Mouse (Mus musculus) naive thymus-derived CD4-positive, alpha-beta T cell, adult 5 months (primary cell): Measurements from ENCODE around the gene DXBay18. TPM values are rescaled to one million over a fixed set of nuclear protein-coding genes. Genes with fewer than 3 reads are reported as not detected.

Experiments used
- polyA plus RNA-seq: library from polyadenylated mRNA; unstranded; fragments of 100-300 nt; shearing (Covaris generic); gene quantifications from one replicate; pipeline ENCODE4 v1.2.1, GENCODE M21; 2017

Gene DXBay18
- polyA plus RNA-seq = not detected

DNA sequence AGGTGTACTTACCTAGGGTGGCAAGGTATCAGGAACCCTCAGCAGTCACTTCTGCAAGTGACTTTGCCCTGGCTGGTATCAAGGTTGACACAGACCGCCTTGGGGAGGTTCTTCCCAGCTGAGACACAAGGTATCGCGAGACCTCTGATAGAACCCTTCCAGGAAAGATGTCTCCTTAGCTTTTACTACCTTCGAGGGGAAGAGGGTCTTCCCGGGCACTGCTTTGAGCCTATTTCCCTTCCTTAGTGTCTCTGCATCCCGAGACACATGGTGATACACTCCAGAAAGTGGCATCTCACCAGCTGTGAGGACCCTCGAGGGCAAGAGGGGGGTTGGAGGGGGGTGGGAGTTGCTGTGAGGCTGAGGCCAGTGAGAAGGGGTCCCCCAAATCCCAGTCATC lies at the start of gene DXBay18:
DXBay18 (minus strand) TSS at position 101 of the 400 bp plus-strand sequence.

DNA sequence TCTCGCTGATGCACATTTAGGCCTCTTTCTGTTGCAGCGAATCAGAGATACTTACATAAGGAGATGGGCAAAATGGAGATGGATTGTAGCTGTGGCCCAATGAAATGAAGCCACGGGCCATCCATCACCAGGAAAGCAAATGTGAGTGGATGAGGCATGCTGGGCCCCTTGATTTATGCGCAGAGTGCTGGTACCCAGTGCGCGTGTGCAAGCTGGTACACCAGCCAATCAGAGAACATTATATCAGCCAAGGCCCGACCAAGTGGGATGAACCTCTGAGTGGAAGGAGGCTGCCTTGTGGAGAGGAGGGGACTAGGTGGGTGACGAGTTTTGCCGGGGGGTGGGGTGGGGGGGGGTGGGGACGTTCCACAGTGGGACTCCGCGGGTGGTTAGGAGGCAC lies 42.7 kb upstream of the DXBay18 start, which contains the start of gene Xlr3b:
Xlr3b (plus strand) TSS at position 274 of the 400 bp plus-strand sequence.

GRCm38 (mm10) chrX:73176889-73177288 lies 27.6 kb upstream of the DXBay18 start, which contains the start of gene Spin2d:
Gene Spin2d (minus strand): TSS chrX:73176989.

DNA sequence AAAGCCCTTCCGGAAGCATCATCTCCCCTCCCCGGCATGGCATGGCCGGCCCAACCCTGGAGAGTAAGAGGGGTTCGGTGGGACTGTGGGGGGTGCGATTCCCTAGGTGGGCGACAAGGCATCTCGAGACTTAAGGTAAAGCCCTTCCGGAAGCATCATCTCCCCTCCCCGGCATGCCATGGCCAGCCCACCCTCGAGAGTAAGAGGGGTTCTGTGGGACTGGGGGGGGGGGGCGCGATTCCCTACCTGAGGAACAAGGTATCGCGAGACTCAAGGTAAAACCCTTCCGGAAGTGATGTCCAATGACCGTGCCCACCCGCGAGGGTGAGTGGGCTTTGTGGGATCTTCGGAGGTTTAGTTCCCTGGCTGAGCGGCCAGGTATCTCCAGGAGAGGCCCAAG lies 754 bp downstream of the DXBay18 start, which contains the start of gene Xlr5b:
Xlr5b (plus strand) TSS at position 301 of the 400 bp plus-strand sequence.

GRCm38 (mm10) chrX:73116747-73117146 lies 32.5 kb downstream of the DXBay18 start, which contains the start of gene Gm14685:
Gene Gm14685 (plus strand): TSS chrX:73117047.

GRCm38 (mm10) chrX:73096941-73097508 lies 52.2 kb downstream of the DXBay18 start, which contains the start of gene Xlr3a:
Gene Xlr3a (minus strand): TSS chrX:73097095.

Other genes with a start within 250 kb of the DXBay18 start
- 69.4 TPM for gene Cetn2, start 231.0 kb downstream of the DXBay18 start, polyA plus RNA-seq
- 13.7 TPM for gene Nsdhl, start 230.9 kb downstream of the DXBay18 start, polyA plus RNA-seq
- gene Zfp185, start 162.1 kb downstream of the DXBay18 start, polyA plus RNA-seq = 0.53 TPM
- not detected for gene Pnma5, start 112.3 kb downstream of the DXBay18 start, polyA plus RNA-seq
- not detected for gene Pnma3, start 84.7 kb downstream of the DXBay18 start, polyA plus RNA-seq
- 57.4 TPM for gene Xlr4a, start 67.0 kb downstream of the DXBay18 start, polyA plus RNA-seq
- 1.7 TPM for gene Xlr3a, start 52.4 kb downstream of the DXBay18 start, polyA plus RNA-seq
- gene Gm14685, start 32.4 kb downstream of the DXBay18 start, polyA plus RNA-seq = 0.17 TPM
- gene Xlr5b, start 654 bp downstream of the DXBay18 start, polyA plus RNA-seq = not detected
- gene Spin2d, start 27.5 kb upstream of the DXBay18 start, polyA plus RNA-seq = not detected
- gene Xlr3b, start 42.8 kb upstream of the DXBay18 start, polyA plus RNA-seq = 29.1 TPM
- 116 TPM for gene Xlr4b, start 64.9 kb upstream of the DXBay18 start, polyA plus RNA-seq
- 21.3 TPM for gene F8a, start 78.8 kb upstream of the DXBay18 start, polyA plus RNA-seq
- 66.4 TPM for gene Xlr4c, start 93.7 kb upstream of the DXBay18 start, polyA plus RNA-seq
- gene Xlr3c, start 115.9 kb upstream of the DXBay18 start, polyA plus RNA-seq = not detected
- gene Xlr5a, start 143.5 kb upstream of the DXBay18 start, polyA plus RNA-seq = not detected
- not detected for gene Xlr5c, start 143.5 kb upstream of the DXBay18 start, polyA plus RNA-seq
- gene Gm45015, start 187.4 kb upstream of the DXBay18 start, polyA plus RNA-seq = not detected
- 10.5 TPM for gene Zfp275, start 193.2 kb upstream of the DXBay18 start, polyA plus RNA-seq
- gene Gm18336, start 249.3 kb upstream of the DXBay18 start, polyA plus RNA-seq = not detected